Mouse (Mus musculus): ENCODE measurements at regions not wholly inside any gene's neighbourhood (a gene's known extent, or its start where the extent isn't known, plus 50 kb on each side); places are given as distances from the start of the nearest gene placed in this dataset.
A peak's percentile ranks its signal among the peaks of the same experiment; 100 is the strongest.

DNA sequence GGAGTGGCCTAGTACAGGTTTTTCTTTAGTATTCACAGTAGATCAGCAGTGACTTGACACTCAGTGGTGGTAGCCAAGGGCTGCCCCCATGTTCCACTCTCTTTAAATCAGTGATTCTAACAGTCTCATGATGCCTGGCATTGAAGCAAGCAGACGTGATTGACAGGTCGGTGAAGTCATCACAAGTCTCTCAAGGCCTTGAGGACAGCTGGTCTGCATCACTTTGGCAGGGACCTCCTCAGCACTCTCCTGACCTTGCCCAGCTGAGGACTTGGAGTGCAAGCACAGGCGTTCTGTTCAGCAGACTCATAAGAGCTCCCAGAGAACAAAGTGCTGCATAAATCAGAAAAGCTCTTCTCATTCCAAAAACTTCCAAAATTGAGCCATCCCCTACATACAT, 285.4 kb upstream of the Klf3 start:
- H3K9me3 ChIP-seq (ENCODE audit: low read length), result no peaks in the 10 kb centered on the region
- H3K27ac ChIP-seq (ENCODE audit: low read depth, low read length), result no peak overlapping the region
- H3K27me3 ChIP-seq (ENCODE audit: insufficient read depth, low read length), result no peaks in the 10 kb centered on the region
- H3K4me3 ChIP-seq (ENCODE audit: low read depth, low read length), result no peak overlapping the region
- ATAC-seq (peak; percentile 58), DNase-seq (no peak)
- TF ChIP-seq CTCF (IDR thresholded peaks at IDR 0.05; ENCODE audit: low read depth), result no peak
- H3K4me2 ChIP-seq (ENCODE audit: low read depth), result no peak overlapping the region
- WGBS, result 45% methylated on average over 3 of the region's 3 CpGs
- H3K4me1 ChIP-seq (ENCODE audit: insufficient read depth), result no peaks in the 10 kb centered on the region
- H3K36me3 ChIP-seq (ENCODE audit: insufficient read depth), result no peaks in the 10 kb centered on the region
- no peak overlapping the region for H3K9ac ChIP-seq

DNA sequence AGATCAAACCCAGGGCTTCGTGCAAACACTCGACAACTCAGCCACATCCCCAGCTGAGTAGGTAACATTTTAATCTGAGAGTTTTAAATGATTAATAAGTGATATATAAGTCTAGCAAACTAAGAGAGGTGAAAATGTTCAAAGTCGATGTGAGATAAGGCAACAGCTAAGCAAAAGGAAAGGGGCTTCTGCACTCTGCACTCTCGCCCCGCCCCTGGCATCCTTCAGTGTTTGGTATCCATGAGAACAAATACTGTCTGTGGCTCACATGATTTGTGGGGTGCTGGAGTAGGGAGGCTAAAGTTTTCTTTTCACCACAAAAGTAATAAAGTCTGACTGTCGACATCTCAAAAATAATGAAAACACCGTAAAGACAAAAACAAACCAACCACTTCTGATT, 284.2 kb upstream of the Klf3 start:
- WGBS, result 92% methylated on average over 7 of the region's 7 CpGs
- Histone ChIP-seq H3K4me3 (ENCODE audit: low read depth, low read length) (no peak overlapping the region), H3K4me2 (ENCODE audit: low read depth) (no peak overlapping the region), H3K9ac (no peak overlapping the region), H3K27ac (ENCODE audit: low read depth, low read length) (no peak overlapping the region), H3K9me3 (ENCODE audit: low read length) (no peaks in the 10 kb centered on the region), H3K36me3 (ENCODE audit: insufficient read depth) (no peaks in the 10 kb centered on the region), H3K4me1 (ENCODE audit: insufficient read depth) (no peaks in the 10 kb centered on the region), H3K27me3 (ENCODE audit: insufficient read depth, low read length) (no peaks in the 10 kb centered on the region)
- TF ChIP-seq CTCF (IDR thresholded peaks at IDR 0.05; ENCODE audit: low read depth), result no peak
- DNase-seq, result no peak
- no peak for ATAC-seq

DNA sequence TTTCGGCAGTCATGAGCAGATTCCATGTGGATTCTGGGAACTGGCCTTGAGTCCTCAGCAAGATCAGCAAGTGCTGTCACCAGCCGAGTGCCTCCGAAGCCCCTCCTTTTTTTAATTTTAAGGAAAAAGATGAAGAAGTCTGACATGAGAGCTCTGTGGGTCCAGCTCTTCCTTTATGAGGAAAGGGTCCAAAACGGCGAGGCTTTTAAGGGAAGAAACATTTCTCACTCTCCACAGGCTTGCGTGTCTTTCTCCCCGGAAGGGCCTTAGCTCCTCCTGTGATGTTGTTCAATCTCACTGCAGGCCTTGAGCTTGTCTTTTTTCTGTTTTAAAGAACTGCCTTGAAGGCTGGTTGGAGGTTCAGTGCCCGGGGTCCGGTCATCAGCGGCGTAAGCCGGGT, 283.5 kb upstream of the Klf3 start:
- H3K4me2 ChIP-seq (ENCODE audit: low read depth), result no peak overlapping the region
- ATAC-seq, result no peak
- H3K27ac ChIP-seq (ENCODE audit: low read depth, low read length), result no peak overlapping the region
- H3K4me3 ChIP-seq (ENCODE audit: low read depth, low read length), result no peak overlapping the region
- no peaks in the 10 kb centered on the region for H3K9me3 ChIP-seq (ENCODE audit: low read length)
- no peak overlapping the region for H3K9ac ChIP-seq
- DNase-seq, result no peak
- H3K4me1 ChIP-seq (ENCODE audit: insufficient read depth), result no peaks in the 10 kb centered on the region
- no peaks in the 10 kb centered on the region for H3K27me3 ChIP-seq (ENCODE audit: insufficient read depth, low read length)
- TF ChIP-seq CTCF (IDR thresholded peaks at IDR 0.05; ENCODE audit: low read depth), result no peak
- no peaks in the 10 kb centered on the region for H3K36me3 ChIP-seq (ENCODE audit: insufficient read depth)
- 85% methylated on average over 12 of the region's 12 CpGs for WGBS

DNA sequence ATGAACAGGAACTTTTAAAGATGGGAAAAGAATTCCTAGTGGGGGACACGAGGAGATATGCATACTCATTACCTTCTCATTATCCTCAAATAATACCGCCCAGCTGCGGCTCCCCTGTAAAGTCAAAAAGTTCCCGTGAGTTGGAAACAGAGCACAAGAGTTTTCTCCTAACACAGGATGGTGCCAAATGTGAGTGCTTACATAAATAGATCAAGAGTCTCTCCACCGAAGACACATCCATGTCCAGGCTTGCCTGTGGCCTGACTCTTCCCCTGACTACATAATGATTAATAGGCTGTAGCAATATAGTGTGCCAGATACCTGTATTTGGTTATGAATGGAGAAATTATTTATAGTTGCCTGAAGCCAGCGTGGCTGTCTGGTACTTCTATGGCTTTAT, 281.8 kb upstream of the Klf3 start:
- Histone ChIP-seq H3K9me3 (ENCODE audit: low read length) (no peaks in the 10 kb centered on the region), H3K27ac (ENCODE audit: low read depth, low read length) (no peak overlapping the region), H3K9ac (no peak overlapping the region), H3K27me3 (ENCODE audit: insufficient read depth, low read length) (no peaks in the 10 kb centered on the region), H3K4me1 (ENCODE audit: insufficient read depth) (no peaks in the 10 kb centered on the region), H3K4me3 (ENCODE audit: low read depth, low read length) (no peak overlapping the region), H3K36me3 (ENCODE audit: insufficient read depth) (no peaks in the 10 kb centered on the region), H3K4me2 (ENCODE audit: low read depth) (no peak overlapping the region)
- WGBS, result 83% methylated on average over 6 of the region's 6 CpGs
- DNase-seq (no peak), ATAC-seq (no peak)
- TF ChIP-seq CTCF (IDR thresholded peaks at IDR 0.05; ENCODE audit: low read depth), result no peak

DNA sequence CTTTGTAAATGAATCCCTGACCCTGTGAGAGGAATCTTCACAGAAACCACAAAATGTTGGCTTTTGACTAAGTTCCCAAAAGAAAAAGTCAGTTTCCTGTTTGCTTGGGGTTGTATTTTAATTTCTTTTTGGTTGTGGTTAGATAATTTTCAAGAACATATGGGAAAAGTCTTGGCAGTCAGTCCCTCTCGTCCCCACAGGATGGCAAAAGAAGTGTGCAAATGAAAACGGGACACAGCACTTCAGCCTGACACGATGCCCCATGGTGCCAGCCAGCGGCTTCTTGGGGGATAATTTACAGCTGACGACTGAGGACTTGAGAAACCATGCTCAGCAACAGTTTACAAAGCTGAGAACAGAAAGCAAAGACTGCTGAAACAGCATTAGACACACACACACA, 281.2 kb upstream of the Klf3 start:
- 32% methylated on average over 5 of the region's 5 CpGs for WGBS
- no peak overlapping the region for H3K4me3 ChIP-seq (ENCODE audit: low read depth, low read length)
- H3K4me2 ChIP-seq (ENCODE audit: low read depth), result no peak overlapping the region
- DNase-seq (no peak), ATAC-seq (no peak)
- no peaks in the 10 kb centered on the region for H3K9me3 ChIP-seq (ENCODE audit: low read length)
- H3K27ac ChIP-seq (ENCODE audit: low read depth, low read length), result no peak overlapping the region
- no peaks in the 10 kb centered on the region for H3K4me1 ChIP-seq (ENCODE audit: insufficient read depth)
- TF ChIP-seq CTCF (IDR thresholded peaks at IDR 0.05; ENCODE audit: low read depth), result 0 out of 2 replicates have a peak, but pooled peaks have one; percentile 9
- no peaks in the 10 kb centered on the region for H3K27me3 ChIP-seq (ENCODE audit: insufficient read depth, low read length)
- no peak overlapping the region for H3K9ac ChIP-seq
- H3K36me3 ChIP-seq (ENCODE audit: insufficient read depth), result no peaks in the 10 kb centered on the region

DNA sequence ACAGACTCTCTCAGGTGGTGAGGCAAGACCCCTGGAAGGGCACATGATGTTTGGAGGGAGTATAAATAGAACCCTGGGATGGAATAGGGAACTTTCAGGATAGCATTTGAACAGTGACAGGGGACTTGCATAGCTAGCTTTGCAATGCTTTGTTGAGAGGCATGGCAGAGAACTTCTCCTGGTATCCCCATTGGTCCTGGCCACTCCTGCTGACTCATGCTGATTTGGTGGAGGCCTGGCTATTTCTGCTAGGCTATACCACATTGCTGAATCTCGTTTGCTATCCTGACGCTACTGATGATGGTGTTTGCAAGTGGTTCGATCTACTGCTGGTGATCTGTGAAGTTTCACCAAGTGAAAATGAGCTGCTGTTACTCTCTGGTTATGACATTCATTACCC, 276.7 kb upstream of the Klf3 start:
- Histone ChIP-seq H3K27me3 (ENCODE audit: insufficient read depth, low read length) (no peaks in the 10 kb centered on the region), H3K9ac (no peak overlapping the region), H3K4me3 (ENCODE audit: low read depth, low read length) (no peak overlapping the region), H3K27ac (ENCODE audit: low read depth, low read length) (no peak overlapping the region), H3K4me1 (ENCODE audit: insufficient read depth) (no peaks in the 10 kb centered on the region), H3K36me3 (ENCODE audit: insufficient read depth) (no peaks in the 10 kb centered on the region), H3K9me3 (ENCODE audit: low read length) (no peaks in the 10 kb centered on the region), H3K4me2 (ENCODE audit: low read depth) (no peak overlapping the region)
- DNase-seq, result no peak
- TF ChIP-seq CTCF (IDR thresholded peaks at IDR 0.05; ENCODE audit: low read depth), result no peak
- 88% methylated on average over 3 of the region's 3 CpGs for WGBS
- ATAC-seq, result no peak

DNA sequence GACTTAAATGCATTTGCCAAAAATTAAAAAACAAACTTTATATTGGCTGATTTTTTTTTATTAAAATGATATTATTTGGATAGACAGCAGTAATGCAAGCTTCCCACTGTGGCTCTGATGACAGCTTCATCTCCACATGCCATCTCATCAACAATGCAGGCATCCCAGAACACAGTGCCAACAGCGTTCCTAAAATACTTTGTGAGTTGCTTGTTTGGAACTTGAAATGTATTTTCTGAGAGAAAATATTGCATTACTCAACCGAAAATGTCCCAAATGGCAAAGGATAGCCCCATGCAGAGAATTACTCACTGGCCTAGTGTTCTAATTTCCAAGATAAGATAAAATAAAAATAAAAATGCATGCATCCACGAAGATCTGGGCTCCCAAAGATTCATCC, 275.2 kb upstream of the Klf3 start:
- H3K27me3 ChIP-seq (ENCODE audit: insufficient read depth, low read length), result no peaks in the 10 kb centered on the region
- H3K27ac ChIP-seq (ENCODE audit: low read depth, low read length), result no peak overlapping the region
- H3K4me1 ChIP-seq (ENCODE audit: insufficient read depth), result no peaks in the 10 kb centered on the region
- no peak for ATAC-seq
- WGBS, result 69% methylated on average over 3 of the region's 3 CpGs
- no peak overlapping the region for H3K4me3 ChIP-seq (ENCODE audit: low read depth, low read length)
- TF ChIP-seq CTCF (IDR thresholded peaks at IDR 0.05; ENCODE audit: low read depth), result no peak
- no peak overlapping the region for H3K4me2 ChIP-seq (ENCODE audit: low read depth)
- no peak overlapping the region for H3K9ac ChIP-seq
- H3K9me3 ChIP-seq (ENCODE audit: low read length), result no peaks in the 10 kb centered on the region
- DNase-seq, result no peak
- H3K36me3 ChIP-seq (ENCODE audit: insufficient read depth), result no peaks in the 10 kb centered on the region

DNA sequence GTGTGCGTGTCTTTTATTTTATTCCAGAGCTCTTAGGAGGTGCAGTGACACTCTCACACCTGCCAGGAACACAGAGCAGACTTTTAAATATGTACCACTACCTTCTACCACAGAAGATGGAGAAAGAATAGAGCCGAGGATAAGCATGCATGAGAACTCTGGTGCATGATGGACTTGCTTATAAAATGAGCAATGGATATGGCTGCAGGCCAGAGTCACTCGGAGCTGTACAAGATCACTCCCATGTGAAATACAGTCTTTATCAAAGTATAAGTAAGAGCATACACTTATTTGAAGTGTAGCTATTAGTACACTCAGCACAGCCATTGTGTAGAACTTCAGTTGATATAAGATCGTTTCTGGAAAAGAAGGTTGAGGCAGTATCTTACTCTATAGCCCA, 268.8 kb upstream of the Klf3 start:
- H3K36me3 ChIP-seq (ENCODE audit: insufficient read depth), result no peaks in the 10 kb centered on the region
- no peaks in the 10 kb centered on the region for H3K27me3 ChIP-seq (ENCODE audit: insufficient read depth, low read length)
- H3K9ac ChIP-seq, result no peak overlapping the region
- H3K4me3 ChIP-seq (ENCODE audit: low read depth, low read length), result no peak overlapping the region
- no peak for TF ChIP-seq CTCF (IDR thresholded peaks at IDR 0.05; ENCODE audit: low read depth)
- H3K9me3 ChIP-seq (ENCODE audit: low read length), result no peaks in the 10 kb centered on the region
- H3K4me1 ChIP-seq (ENCODE audit: insufficient read depth), result no peaks in the 10 kb centered on the region
- H3K27ac ChIP-seq (ENCODE audit: low read depth, low read length), result no peak overlapping the region
- no peak overlapping the region for H3K4me2 ChIP-seq (ENCODE audit: low read depth)
- WGBS, result 89% methylated on average over 4 of the region's 4 CpGs
- ATAC-seq, result no peak
- DNase-seq, result no peak

Measured in forebrain, postnatal 0 days (tissue).